Mouse (Mus musculus): ENCODE measurements around the gene Klkb1.
"Not testable (repeated sequence)": the region's sequence is repeated elsewhere in the genome, so short reads cannot be mapped to it uniquely, and the experiment has no call there.

The Klkb1 gene

DNA sequence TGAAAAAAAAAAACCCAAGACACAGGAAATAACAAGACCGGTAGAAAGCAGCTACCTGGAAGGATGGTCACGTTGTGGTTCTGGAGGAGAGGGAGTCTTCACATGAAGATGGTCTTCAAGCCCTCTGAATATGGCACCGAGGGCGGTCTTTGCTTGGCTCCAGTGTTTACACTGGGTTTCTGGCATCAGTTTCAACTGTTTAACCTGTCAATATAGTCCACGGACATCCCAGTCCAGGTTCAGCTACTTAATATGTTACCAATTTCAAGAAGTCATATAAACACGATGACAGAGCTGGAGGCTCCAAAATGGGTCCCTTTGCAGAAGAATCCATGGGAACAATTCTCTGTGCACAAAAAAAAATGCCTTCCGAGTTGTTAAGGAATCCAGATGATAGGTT lies at the start of gene Klkb1:
Gene Klkb1 (minus strand): TSS at position 173 of the 400 bp plus-strand sequence.
- DNase-seq (ENCODE audit: low spot score), result no peak

DNA sequence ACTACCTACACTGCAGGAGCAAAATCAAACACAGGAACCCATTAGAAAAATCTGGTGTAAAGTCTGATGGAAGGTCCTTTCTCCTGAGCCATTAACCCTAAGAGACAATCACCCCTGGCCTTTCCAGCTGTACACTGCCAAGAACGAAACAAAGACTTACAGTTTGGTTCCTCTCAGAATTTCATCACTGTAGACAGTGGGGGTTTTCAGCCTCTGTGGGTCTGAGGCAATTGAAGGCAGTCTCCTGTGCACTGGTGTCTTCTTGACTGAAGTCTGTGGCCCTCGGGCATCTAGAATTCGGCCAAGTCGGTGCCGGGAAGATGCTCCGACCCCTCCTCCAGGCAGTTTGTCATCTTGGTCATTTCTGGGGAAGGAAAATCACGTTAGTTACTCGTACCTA lies 49.6 kb upstream of the Klkb1 start:
- DNase-seq (ENCODE audit: low spot score), result no peak

DNA sequence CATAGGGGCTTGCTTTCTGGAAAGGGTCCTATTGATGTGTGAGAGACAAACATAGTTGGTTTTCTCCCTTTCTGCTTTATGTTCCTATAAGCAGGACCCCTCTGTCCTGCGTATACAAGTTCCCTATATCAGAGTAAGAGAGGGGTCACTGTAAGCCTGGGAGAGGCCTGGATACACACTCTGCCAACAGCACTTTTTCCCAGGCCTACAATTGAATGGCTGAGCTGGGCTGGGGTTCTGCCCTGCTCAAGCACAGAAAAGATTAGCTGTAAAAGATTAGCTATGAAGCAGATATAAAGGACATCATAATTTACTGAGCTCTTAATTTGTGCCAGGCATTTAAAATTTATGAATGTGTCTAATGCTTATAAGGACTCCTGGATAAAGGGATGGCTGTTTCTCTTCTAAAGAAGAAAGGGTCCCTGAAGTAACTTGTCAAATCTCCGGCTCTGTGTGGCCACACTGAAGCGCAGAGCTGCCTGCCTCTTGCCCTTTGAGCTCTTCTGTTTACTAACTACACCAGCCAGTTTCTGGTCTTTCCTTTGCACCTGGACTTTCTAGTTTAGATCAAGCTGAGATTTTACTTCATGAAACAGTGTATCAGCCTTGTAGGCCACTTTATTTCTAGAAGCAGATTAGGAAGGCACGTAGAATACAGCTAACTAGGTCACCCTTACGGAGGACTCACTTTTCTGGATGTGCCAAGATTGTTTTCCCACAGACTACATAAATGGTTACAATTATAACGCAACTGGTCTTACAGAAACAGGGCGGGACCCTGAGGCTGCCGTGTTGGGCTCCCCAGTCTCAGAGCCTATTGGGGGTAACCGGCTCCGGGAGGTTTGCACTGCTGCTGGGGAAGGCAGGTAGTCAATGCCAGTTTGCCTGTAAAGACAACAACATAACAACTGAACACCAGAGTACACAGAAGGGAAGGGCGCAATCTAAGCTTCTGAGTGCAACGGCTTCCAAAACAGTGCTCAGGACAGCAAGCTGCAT lies 47.3 kb upstream of the Klkb1 start:
- DNase-seq (ENCODE audit: low spot score), result no peak

DNA sequence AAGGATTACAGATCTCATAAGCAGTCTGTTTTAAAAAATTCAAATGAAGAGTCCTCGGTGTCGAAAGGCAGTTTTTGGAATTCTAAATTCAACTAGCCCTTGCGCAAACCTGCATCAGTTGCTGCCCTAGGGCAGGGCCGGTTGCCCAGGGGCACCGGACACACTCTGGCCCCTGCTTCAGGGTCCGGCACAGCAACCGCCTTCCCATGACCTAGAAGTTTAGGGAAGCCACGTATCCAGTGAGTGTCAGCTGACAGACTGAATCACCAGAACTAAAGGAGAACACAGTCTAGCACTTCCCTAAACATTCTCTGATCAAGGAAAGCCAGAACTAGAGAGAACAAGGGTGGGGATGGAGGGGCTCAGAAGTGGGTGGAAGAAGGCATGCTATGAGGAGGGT lies 38.8 kb upstream of the Klkb1 start:
- peak; percentile 8 for DNase-seq (ENCODE audit: low spot score)

DNA sequence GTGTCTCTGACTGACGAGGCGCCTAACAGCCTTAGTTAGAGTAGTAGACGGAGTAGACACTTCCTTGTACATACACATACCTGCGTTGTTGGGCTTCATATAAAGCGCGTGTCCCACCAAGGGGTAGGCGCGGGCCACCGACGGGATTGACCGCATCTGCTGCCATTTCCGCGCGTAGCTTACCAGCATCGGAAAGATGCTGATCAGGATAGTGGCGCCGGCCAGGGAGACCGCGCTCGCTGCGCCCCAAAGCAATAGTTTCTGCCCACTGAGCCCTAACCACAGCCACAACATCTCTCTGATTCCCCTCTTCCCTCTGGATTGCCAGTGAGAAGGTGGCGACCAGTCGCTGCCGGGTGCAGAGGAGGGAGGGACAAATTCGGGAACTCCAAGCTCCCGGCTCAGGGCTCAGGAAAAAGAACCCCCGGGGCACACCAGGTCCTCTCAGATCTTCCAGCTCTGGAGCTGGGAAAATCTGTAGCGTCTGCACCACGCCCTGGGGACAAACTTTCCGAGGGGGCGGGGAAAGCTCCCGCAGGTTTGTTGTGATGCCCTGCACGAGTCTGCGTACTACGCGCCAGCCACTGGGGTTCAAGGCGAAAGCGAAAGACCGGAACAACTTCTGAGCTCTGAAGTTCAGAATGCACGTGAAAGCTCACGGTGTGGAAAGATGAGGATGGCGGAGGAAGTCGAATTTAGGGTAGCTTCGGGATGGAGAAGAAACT lies 38.2 kb upstream of the Klkb1 start, which contains the start of gene Cyp4v3:
Gene Cyp4v3 (minus strand): TSS at position 532 of the 725 bp plus-strand sequence.
- DNase-seq (ENCODE audit: low spot score), result peak; percentile 80

DNA sequence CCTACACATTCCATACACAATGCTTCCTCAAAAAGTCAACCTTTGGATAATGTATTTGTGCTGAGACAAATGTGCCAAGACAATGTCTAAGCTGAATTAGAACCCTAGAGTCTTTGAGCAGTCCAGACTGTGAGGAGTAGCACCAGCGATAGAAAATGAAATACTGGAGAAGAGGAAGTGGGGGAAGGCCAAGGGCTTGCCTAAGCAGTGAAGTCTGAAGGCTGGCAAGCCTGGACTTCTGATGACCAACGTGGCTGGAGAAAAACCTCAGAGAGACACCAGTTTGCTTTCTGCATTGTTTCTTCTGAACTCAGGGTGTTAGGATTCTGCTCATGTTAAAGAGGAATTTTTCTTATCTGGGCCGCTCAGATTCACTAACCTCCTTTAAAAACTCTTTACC lies 36.2 kb upstream of the Klkb1 start:
- no peak for DNase-seq (ENCODE audit: low spot score)

DNA sequence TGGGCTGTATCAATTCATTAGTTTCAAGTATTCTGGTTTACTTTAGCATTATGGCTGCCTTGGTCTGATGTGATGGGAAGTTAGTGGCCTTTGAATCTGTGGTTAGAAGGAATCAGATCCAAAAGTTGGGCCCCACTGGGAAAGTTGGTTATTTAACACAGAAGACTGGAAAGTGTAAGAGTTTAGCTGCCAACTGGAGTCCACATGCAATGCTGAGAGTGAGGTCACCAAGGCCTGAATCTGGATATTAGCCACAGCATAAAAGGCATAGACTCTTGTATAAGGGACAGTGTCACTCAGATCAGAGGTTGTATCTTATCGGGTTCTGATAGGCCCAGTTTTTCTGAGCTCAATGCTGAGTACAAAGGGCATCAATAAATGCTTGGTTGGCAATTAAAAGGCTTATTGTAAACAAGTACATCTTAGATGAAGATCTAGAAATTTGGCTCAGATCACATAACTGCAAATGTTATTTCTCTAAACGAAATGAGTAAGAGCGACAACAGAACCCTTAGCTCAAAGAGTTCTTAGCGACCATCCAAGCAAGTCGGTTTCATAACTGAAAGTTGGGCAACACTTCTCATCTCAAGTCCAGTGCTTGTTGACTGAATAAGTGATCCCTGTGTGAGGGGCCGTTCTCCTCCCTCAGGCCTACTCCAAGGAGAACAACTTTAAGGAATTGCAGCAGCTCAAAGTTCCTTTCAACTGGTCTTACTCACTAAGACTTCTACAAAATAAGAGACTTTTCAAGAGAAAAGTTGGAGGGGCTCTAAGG lies 34.7 kb upstream of the Klkb1 start:
- DNase-seq (ENCODE audit: low spot score), result no peak

DNA sequence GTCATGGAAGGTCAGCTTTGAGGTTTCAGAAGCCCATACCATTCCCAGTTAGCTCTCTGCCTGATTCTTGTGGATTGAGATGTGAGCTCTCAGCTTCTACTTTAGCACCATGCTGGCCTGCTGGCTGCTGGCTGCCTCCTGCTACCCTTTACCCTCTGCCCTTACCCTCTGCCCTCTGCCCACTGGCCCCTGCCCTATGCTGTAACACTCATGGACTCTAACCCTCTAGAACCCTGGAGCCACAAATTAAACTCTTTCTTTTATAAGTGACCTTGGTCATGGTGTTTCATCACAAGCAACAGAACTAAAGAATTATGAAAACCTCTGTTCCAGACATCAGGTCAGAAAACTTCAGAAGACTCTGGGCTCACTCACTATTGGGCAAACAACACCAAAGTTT lies 32.4 kb upstream of the Klkb1 start:
- DNase-seq (ENCODE audit: low spot score), result not testable (repeated sequence)

DNA sequence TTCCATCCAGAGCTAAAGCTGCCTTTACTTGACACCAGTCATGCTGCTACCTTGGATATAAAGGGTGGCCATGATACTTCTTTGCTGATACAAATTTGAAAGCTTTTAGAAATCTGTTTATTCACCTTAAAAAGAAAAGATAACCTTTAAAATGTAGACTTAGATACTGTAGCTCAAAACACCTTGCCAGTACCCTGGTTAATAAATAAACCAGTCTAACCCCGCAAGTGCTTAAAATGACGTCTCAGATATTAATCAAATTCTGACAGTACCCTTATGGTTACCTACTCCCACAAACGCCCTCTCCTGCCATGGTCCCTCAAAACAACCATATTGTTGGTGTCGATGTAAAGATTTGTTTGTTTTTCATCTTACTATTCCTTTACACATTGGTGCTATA lies 29.5 kb upstream of the Klkb1 start:
- DNase-seq (ENCODE audit: low spot score), result no peak

DNA sequence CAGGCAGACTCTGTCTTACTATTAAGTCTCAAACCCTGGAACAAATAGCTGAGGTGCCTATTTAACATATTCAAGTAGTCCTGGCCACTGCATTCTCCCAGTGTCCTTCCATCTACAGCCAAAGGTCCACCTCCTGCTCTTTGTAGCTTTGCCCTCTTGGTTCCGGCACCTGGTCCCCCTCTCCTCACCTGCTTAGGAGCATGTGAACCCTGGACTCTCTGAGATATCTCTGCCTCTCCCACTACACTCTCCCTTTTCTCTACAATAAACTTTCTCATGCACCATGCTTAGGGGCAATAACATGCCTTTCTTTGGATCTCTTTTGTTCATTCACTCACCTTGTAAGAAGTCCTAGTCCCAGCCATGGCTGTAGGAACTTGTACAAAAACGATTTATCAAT lies 26.7 kb upstream of the Klkb1 start:
- no peak for DNase-seq (ENCODE audit: low spot score)

DNA sequence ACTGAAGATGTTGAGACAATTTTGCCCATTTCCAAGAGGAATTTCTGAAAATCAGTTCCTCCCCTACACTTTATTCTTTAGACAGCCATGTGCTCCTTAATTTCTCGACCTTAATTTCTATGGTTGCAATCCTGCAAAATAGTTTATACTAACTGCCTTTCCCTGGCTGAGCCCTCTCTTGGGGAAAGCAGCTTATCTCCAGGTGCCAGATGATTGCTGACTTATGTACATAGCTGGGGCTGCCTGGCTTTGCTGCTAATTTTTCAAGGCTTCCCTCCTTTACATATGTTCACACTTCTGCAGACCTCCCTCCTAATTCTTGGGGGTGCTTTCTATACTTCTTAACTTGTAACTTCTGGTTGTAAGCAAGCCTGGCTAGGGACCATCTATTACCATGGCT lies 26.3 kb upstream of the Klkb1 start:
- no peak for DNase-seq (ENCODE audit: low spot score)

DNA sequence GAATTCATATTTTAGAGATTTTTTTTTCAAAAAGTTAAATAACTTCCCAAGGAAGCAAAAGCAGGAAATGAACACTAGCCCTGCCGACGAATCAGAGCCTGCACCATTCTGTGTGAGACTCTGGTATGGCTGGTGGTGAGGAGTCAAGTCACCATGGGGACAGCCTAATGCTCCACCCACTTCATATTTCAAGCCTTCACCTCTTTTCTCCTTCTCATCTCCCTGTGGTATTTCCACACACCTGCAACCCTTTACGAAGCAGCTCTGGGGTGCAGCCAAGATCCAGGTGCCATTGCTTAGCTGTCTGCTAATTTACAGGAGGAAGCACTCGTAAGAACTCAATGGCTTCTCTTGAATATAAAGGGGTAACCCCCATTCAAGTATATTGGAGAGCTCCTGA lies 16.3 kb upstream of the Klkb1 start:
- no peak for DNase-seq (ENCODE audit: low spot score)

DNA sequence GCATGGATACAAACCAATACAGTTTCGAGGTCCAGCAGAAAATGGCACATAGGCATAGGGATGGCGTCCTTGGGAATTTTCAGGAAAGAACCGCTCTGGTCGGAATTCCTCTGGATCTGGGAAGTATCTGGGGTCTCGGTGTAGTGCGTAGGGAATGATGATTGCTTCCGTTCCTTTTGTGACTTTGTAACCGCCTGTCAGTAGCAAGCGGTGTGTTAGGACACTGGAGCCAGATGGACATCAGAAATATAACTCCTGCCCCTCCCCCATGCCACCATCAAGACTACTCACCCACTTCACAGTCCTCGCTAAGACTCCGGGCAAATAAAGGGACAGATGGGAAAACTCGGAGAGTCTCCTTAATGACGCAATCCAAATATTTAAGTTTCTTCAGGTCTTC lies 13.7 kb upstream of the Klkb1 start, which contains the start of gene Gm45753:
Gene Gm45753 (minus strand): TSS at position 101 of the 400 bp plus-strand sequence.
- DNase-seq (ENCODE audit: low spot score), result no peak

DNA sequence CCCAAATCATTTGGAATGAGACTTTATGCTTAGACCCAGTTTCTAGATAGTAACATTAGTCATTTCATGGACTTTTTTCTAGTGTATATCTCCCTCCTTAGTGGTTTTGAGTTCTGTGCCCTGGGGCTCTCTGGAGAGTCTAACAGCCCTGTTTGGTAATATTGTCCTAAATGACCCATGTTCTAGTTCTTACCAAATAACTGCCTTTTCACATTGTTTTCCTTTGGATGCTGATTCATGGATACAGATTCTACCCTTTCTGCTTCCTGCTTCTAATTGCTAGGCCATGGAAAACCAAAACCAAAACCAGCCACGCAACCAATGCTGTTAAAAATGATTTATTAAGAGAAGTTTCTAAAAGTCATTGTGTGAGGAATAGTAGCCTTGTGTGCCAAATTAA lies 10.8 kb upstream of the Klkb1 start:
- no peak for DNase-seq (ENCODE audit: low spot score)

DNA sequence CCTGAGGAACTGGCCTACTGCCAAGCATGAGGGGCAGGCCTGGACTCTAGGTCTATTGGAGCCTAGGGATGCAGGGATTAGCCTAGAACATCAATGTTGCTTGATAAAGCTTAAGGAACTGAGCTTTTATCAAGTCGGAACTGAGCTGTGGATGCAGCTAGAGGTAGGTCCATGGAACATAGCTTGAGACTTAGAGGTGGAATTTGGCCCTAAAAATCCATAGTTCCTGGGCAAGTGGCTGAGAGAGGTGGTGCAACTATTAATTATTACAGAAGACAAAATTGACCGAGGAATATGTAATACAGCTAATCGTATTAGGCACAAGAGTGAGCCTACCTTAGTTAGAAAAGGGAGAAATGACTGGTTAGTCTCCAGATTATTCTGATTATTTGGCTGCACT lies 9.7 kb upstream of the Klkb1 start:
- DNase-seq (ENCODE audit: low spot score), result no peak

DNA sequence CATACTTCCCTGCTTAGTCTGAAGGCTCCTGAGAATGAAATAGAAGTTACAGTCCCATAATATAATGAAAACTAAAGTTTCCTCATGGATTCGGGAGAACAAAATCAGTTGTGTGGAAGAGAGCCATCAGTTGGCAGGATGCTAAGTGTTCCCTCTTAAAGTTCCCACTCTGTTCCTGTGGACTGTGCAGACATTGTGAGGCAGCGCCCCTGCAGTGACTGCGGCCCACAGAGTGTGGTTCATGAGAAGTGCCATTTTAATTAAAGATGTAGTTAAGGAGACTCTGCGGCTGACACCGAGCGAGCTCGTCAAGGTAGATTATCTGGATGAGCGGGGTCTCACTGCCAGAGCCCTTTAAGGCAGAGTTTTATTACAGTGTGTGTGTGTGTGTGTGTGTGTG lies 7.7 kb upstream of the Klkb1 start:
- DNase-seq (ENCODE audit: low spot score), result no peak

DNA sequence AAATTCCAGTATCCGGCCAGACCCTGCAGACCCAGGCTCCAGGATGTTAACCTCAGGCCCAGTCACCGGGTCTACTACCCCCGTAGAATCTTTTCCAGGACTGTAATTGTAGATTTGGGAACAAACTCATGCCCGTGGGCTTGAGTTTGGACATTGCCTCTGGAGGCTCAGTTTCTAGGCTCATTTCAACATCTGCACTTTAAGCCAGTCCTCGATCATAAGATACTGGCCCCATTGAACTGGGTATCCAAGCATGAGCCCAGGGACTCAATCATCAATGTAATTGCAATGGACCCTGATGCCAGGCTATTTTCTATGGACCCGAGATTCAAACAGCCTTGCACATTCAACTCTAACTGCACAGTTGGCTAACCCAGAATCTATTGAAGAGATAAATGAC lies 617 bp upstream of the Klkb1 start:
- no peak for DNase-seq (ENCODE audit: low spot score)

DNA sequence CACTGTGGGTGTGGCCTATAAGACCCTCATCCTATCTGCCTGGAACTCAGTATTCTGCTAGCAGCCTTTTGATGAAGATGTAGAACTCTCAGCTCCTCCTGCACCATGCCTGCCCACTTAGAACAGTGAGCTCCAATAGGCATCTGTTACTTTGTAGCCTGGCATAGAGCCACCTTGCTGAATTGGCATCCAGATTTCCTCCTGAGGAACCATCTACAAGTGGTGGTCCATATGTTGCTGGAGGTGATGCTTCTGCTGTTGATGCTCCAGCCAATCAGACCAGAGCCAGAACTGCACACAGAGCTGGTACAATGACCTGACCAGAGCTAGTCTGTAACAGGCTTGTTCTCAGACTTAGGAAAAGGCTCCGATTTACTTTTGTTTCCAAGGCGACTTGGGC lies 2.9 kb downstream of the Klkb1 start:
- no peak for DNase-seq (ENCODE audit: low spot score)

DNA sequence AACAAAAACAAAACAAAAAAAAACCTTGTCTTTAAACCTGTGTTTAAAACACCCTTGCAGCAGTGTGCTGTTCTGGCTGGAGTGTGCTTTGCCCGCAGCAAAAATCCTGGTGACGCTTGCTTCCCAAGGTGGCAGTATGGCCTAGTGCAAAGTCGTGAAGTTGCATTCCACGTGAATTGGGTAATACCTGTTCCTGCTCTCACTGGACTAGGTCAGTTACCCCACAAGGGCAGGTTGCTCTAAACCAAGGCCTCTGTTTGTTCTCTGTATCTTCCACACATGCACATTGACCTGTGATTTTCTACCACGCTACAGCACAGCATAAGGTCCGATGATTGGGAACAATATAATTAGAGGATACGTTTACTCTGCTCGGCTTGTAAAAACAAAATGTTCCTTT lies 13.0 kb downstream of the Klkb1 start:
- DNase-seq (ENCODE audit: low spot score), result no peak

DNA sequence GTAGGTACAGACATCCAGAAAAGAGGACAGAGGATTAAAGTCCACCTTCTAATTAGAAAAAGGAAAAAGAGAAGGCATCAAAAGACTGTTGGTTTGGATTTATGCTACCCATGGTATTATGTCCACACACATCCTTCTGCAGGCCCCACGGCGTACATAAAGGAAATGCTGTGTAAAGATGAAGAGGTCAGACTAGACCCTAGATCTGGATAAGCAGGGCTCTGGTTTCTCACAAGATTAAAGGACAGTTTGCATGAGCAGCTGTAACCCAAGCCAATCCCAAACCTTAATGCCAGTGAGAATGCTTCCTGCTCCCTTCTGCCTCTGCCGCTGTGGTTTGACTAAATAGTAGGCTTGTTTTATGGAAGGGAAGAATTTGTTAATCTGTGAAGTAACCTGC lies 17.2 kb downstream of the Klkb1 start:
- DNase-seq (ENCODE audit: low spot score), result no peak

DNA sequence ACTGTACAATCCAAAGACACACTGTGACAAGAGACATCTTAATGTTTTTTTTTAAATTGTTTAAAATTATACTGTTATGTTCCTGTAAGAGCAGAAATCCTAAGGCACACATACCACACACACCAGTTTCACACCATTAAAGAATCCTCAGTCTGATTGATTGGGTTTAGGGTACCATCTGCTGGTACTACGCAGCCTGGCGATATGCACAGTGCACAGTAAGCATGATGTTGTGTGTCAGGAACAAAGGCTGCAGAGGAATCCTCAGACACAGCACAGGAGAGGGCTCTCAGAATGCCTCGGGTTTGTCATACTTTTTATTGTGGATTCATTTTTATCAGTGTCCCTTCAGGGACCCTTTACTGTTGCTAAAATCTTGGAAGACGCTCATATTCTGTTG lies 20.3 kb downstream of the Klkb1 start:
- DNase-seq (ENCODE audit: low spot score), result no peak

DNA sequence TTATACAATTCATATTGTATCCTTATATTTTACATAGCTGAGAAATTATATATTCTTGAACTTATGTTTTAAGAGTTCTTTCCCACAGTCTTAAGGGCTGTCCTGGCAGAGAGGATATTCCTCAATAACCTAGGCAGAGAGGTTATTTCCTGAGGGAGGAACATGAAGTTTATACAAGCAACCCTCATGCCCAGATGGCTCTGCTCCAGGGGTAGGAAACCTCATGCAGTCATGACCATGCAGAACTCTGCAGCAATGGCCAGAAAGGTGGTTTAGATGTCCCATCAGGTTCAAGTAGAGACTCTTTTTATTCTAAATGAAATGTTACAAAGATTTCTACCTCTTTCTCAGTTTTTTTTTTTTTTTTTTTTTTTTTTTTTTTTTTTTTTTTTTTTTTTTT lies 25.6 kb downstream of the Klkb1 start:
- no peak for DNase-seq (ENCODE audit: low spot score)
